Mouse (Mus musculus) heart, adult 2 months (tissue): ENCODE measurements around the gene AI661453.

Source experiments
- CTCF ChIP-seq: fragments of 200-600 bp; IDR thresholded peaks from 2 replicates; pipeline ENCODE4 v1.8.1; 2022; ENCODE audit warnings: antibody characterized with exemption, mild to moderate bottlenecking, moderate library complexity
- POLR2A ChIP-seq: fragments of 200-500 bp; IDR thresholded peaks from 2 replicates; pipeline ENCODE4 v1.6.1; 2011; ENCODE audit warnings: mild to moderate bottlenecking, low read depth, low read length, control low read depth; ENCODE audit not compliant: insufficient read depth

- TF ChIP-seq CTCF (0 out of 2 replicates have a peak, but pooled peaks have one; percentile 100), POLR2A (peak; percentile 58)
Observed at GRCm38 (mm10) chr17:47511111-47512020, 75.0 kb downstream of the AI661453 start.
